In genomic region chr14:54061570-54061969, GRCm38 (mm10) we compare ENCODE assay signal across 12 mouse cellular contexts.
DNase-seq lines count a peak whose midpoint lies in the region; ATAC-seq lines count a peak whose summit lies in the region.
"Had no signal": no experiment of that assay in that cellular context is flagged by ENCODE, and none has a peak within 500 bp of the region (broad histone marks: within the 10 kb centered on the region; RNA-seq: fewer than 3 reads in every experiment).

No protein-coding gene starts in this region.

- peaks cover 37% of the 10 kb centered on the region for H3K4me1 ChIP-seq in hindbrain, embryonic 12.5 days
- H3K4me1 ChIP-seq in hindbrain, embryonic 11.5 days (replicated peaks; ENCODE audit: control insufficient read depth, insufficient read depth, low read length) = no peaks in the 10 kb centered on the region
- H3K4me1 ChIP-seq in midbrain, embryonic 12.5 days = peaks cover 14% of the 10 kb centered on the region; the same call in 1 of the 2 replicates
- H3K4me1 ChIP-seq in intestine, embryonic 16.5 days (ENCODE audit: control insufficient read depth, insufficient read depth, low read length) = peaks cover 8% of the 10 kb centered on the region
- H3K4me1 ChIP-seq: limb, embryonic 10.5 days had no signal

- no peak overlapping the region for H3K4me3 ChIP-seq in hindbrain, embryonic 12.5 days
- H3K4me3 ChIP-seq in hindbrain, embryonic 11.5 days (ENCODE audit: low read depth, low read length) = no peak overlapping the region
- H3K4me3 ChIP-seq in midbrain, embryonic 12.5 days = no peak overlapping the region
- H3K4me3 ChIP-seq in intestine, embryonic 16.5 days (ENCODE audit: low read length) = no peak overlapping the region
- H3K4me3 ChIP-seq: limb, embryonic 10.5 days; megakaryocyte, embryonic 14.5 days; neural tube, embryonic 13.5 days had no signal

- WGBS in hindbrain, embryonic 12.5 days = 21% methylated on average over 3 of the region's 3 CpGs
- WGBS in hindbrain, embryonic 11.5 days = 32% methylated on average over 3 of the region's 3 CpGs
- 29% methylated on average over 3 of the region's 3 CpGs for WGBS in midbrain, embryonic 12.5 days
- WGBS in intestine, embryonic 16.5 days = 34% methylated on average over 3 of the region's 3 CpGs

- H3K27me3 ChIP-seq in hindbrain, embryonic 12.5 days = no peaks in the 10 kb centered on the region
- no peaks in the 10 kb centered on the region for H3K27me3 ChIP-seq in hindbrain, embryonic 11.5 days (ENCODE audit: control insufficient read depth, insufficient read depth, low read length)
- H3K27me3 ChIP-seq in midbrain, embryonic 12.5 days = 0 out of 2 replicates have a peak, but pooled peaks cover 10% of the 10 kb centered on the region
- H3K27me3 ChIP-seq in intestine, embryonic 16.5 days (replicated peaks; ENCODE audit: control insufficient read depth, insufficient read depth, low read length) = no peaks in the 10 kb centered on the region
- H3K27me3 ChIP-seq: neural tube, embryonic 13.5 days had no signal

- DNase-seq in hindbrain, embryonic 11.5 days (ENCODE audit: low spot score) = no peak
- peak; percentile 90 for DNase-seq in 3T3-L1 (ENCODE audit: low read depth, low spot score)
- peak; percentile 76 for DNase-seq in Muller cell, postnatal 12 days (ENCODE audit: inconsistent ontology term)
- no peak for DNase-seq in cerebellum, postnatal 4 days (ENCODE audit: low spot score in 2 of 2)
- DNase-seq: kidney, adult 8-10 months; lung, adult 2 months had no signal

- no peak overlapping the region for H3K4me2 ChIP-seq in hindbrain, embryonic 12.5 days (replicated peaks)
- H3K4me2 ChIP-seq in hindbrain, embryonic 11.5 days (replicated peaks; ENCODE audit: low read depth, low read length) = no peak overlapping the region
- no peak overlapping the region for H3K4me2 ChIP-seq in midbrain, embryonic 12.5 days (replicated peaks)
- H3K4me2 ChIP-seq in intestine, embryonic 16.5 days (ENCODE audit: low read depth, low read length) = no peak overlapping the region
- H3K4me2 ChIP-seq: neural tube, embryonic 13.5 days had no signal

- H3K27ac ChIP-seq in hindbrain, embryonic 12.5 days = peak overlapping the region; percentile 18; the same call in 1 of the 2 replicates
- H3K27ac ChIP-seq in hindbrain, embryonic 11.5 days (ENCODE audit: low read depth, low read length) = no peak overlapping the region
- H3K27ac ChIP-seq in midbrain, embryonic 12.5 days (replicated peaks) = peak overlapping the region; percentile 16; the same call in 1 of the 2 replicates
- no peak overlapping the region for H3K27ac ChIP-seq in intestine, embryonic 16.5 days (ENCODE audit: low read length)
- H3K27ac ChIP-seq: limb, embryonic 10.5 days; neural tube, embryonic 13.5 days had no signal

- ATAC-seq in hindbrain, embryonic 12.5 days (ENCODE audit: low FRiP score) = no peak
- no peak for ATAC-seq in hindbrain, embryonic 11.5 days (ENCODE audit: low FRiP score)
- peak; percentile 50; the same call in 1 of the 2 replicates for ATAC-seq in midbrain, embryonic 12.5 days (ENCODE audit: low FRiP score, low read depth)
- no peak for ATAC-seq in intestine, embryonic 16.5 days

- no peaks in the 10 kb centered on the region for H3K36me3 ChIP-seq in hindbrain, embryonic 12.5 days
- no peaks in the 10 kb centered on the region for H3K36me3 ChIP-seq in hindbrain, embryonic 11.5 days (ENCODE audit: control insufficient read depth, insufficient read depth, low read length)
- no peaks in the 10 kb centered on the region for H3K36me3 ChIP-seq in midbrain, embryonic 12.5 days
- H3K36me3 ChIP-seq in intestine, embryonic 16.5 days (ENCODE audit: control insufficient read depth, insufficient read depth, low read length) = no peaks in the 10 kb centered on the region
- H3K36me3 ChIP-seq: limb, embryonic 10.5 days; neural tube, embryonic 13.5 days had no signal

- no peaks in the 10 kb centered on the region for H3K9me3 ChIP-seq in hindbrain, embryonic 12.5 days (replicated peaks)
- H3K9me3 ChIP-seq in hindbrain, embryonic 11.5 days (ENCODE audit: control insufficient read depth, low read length) = no peaks in the 10 kb centered on the region
- no peaks in the 10 kb centered on the region for H3K9me3 ChIP-seq in midbrain, embryonic 12.5 days
- H3K9me3 ChIP-seq in intestine, embryonic 16.5 days (ENCODE audit: control insufficient read depth, low read length) = no peaks in the 10 kb centered on the region
- H3K9me3 ChIP-seq: limb, embryonic 10.5 days; megakaryocyte, embryonic 14.5 days; neural tube, embryonic 13.5 days had no signal

- no peak overlapping the region for H3K9ac ChIP-seq in hindbrain, embryonic 12.5 days
- H3K9ac ChIP-seq in hindbrain, embryonic 11.5 days (ENCODE audit: low read depth, low read length) = no peak overlapping the region
- no peak overlapping the region for H3K9ac ChIP-seq in midbrain, embryonic 12.5 days (replicated peaks)
- no peak overlapping the region for H3K9ac ChIP-seq in intestine, embryonic 16.5 days (ENCODE audit: low read depth, low read length)
- H3K9ac ChIP-seq: neural tube, embryonic 13.5 days had no signal

Comparison
In these comparisons a context has a peak if more than half of its experiments do, and no peak if none do; other contexts are left out.
1. H3K27ac ChIP-seq: peak in hindbrain, embryonic 12.5 days (single experiment) and midbrain, embryonic 12.5 days (single experiment); none in hindbrain, embryonic 11.5 days (single experiment) and intestine, embryonic 16.5 days (single experiment).
2. DNase-seq: peak in 3T3-L1 (single experiment) and Muller cell, postnatal 12 days (single experiment); none in hindbrain, embryonic 11.5 days (single experiment) and cerebellum, postnatal 4 days (0 of 2).